Mouse (Mus musculus) telencephalon, adult 2 months (tissue): ENCODE data around the gene Col27a1.

Source experiments
- DNase-seq: peaks from one replicate; pipeline ENCODE4 v3.0.0-alpha.2; 2011; ENCODE audit warnings: low read depth, low spot score

The Col27a1 gene

GRCm38 (mm10) chr4:63371890-63372289 lies 158.1 kb downstream of the Col27a1 start:
- DNase-seq: no peak

- DNase-seq: no peak
These were observed 159.6 kb downstream of the Col27a1 start for GRCm38 (mm10) chr4:63373404-63373803.

- DNase-seq: no peak
These were observed 160.5 kb downstream of the Col27a1 start for GRCm38 (mm10) chr4:63374331-63374730.

- DNase-seq: no peak
These were observed 161.6 kb downstream of the Col27a1 start for GRCm38 (mm10) chr4:63375367-63375766.

- no peak for DNase-seq
These were observed 163.7 kb downstream of the Col27a1 start for GRCm38 (mm10) chr4:63377483-63377882.

- no peak for DNase-seq
These were observed 169.0 kb downstream of the Col27a1 start for GRCm38 (mm10) chr4:63382676-63383369.

- no peak for DNase-seq
These were observed 169.7 kb downstream of the Col27a1 start for GRCm38 (mm10) chr4:63383474-63383873.

- DNase-seq: no peak
These were observed 170.5 kb downstream of the Col27a1 start for GRCm38 (mm10) chr4:63384262-63384661.
